Mouse (Mus musculus) midbrain, embryonic 10.5 days (tissue): Measurements from ENCODE around the gene Cdc42se1. TPM values are rescaled to one million over a fixed set of nuclear protein-coding genes. Genes with fewer than 3 reads are reported as not detected.

Experiments used
- DNase-seq: peaks from one replicate; pipeline ENCODE4 v3.0.0-alpha.2; 2017; ENCODE audit warnings: low spot score
- H3K27ac ChIP-seq: fragments of 300-500 bp; sonication (generic); replicated peaks from 2 replicates; pipeline ENCODE4 v1.5.1; 2016; ENCODE audit warnings: mild to moderate bottlenecking
- H3K27me3 ChIP-seq: fragments of 300-500 bp; sonication (generic); 2 replicates; pipeline ENCODE4 v1.6.1; 2016; ENCODE audit warnings: low read depth, mild to moderate bottlenecking; ENCODE audit not compliant: poor library complexity, severe bottlenecking
- H3K36me3 ChIP-seq: fragments of 300-500 bp; sonication (generic); 2 replicates; pipeline ENCODE4 v1.6.1; 2016; ENCODE audit warnings: mild to moderate bottlenecking, moderate library complexity
- H3K4me1 ChIP-seq: fragments of 300-500 bp; sonication (generic); 2 replicates; pipeline ENCODE4 v1.6.1; 2016
- H3K4me3 ChIP-seq: fragments of 300-500 bp; sonication (generic); 2 replicates; pipeline ENCODE4 v1.5.1; 2016; ENCODE audit warnings: mild to moderate bottlenecking, moderate library complexity
- H3K9me3 ChIP-seq: fragments of 300-500 bp; sonication (generic); replicated peaks from 2 replicates; pipeline ENCODE4 v1.6.1; 2016; ENCODE audit warnings: mild to moderate bottlenecking
- WGBS: fragments of 180-500 bp; shearing (Covaris S2); methylation state at CpG from one replicate; pipeline ENCODE4 v1.1.7; 2016; 5-methylcytosine and 5-hydroxymethylcytosine counted together
- polyA plus RNA-seq: library from polyadenylated mRNA; unstranded; fragments of >200 nt; fragmentation: Nextera tagmentation; extraction: Ambion mirVana; gene quantifications from 2 replicates; pipeline ENCODE4 v1.2.1, GENCODE M21; 2016

Cdc42se1 gene
- polyA plus RNA-seq, 1 experiment from 2014 or later: 92.5 TPM

DNA sequence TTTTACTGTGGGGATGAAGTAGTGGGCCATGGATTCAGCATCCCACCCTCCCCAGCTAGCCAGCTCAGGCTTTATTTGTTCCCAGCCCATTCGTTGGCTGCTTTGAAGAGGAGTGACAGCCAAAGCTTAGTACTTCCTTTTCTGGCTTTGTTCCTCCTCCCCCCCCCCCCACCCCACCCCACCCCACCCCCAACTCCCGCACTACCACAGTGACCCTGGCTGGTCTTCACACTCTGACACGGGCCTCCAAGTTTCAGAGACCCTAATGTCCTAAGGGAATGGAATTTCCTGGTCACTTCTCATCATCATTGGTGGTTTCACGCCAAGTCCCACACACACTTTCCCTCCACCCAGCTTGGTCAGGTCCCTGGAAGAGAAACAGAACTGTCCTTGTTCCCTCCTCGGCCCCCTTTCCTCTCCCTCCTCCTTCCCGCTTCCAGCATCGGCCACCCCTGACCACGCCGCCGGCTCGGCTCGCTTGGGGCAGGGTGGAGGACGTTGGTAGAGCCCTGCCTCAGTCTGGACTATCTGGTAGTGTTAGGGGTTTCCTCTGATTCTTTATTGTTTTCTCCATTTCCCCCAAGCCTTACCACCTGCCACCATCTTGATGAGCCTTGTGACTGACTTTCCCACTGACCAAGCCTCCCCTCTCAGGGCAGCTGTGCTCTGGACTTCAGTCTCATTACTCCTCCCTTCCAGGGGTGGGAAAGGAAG, 1.4 kb downstream of the Cdc42se1 start:
- WGBS: 3% methylated on average over 13 of the region's 13 CpGs
- H3K4me3 ChIP-seq: peak overlapping the region; percentile 97
- H3K27ac ChIP-seq: peak overlapping the region; percentile 98
- peak; percentile 64 for DNase-seq
- no peaks in the 10 kb centered on the region for H3K27me3 ChIP-seq
- H3K9me3 ChIP-seq: no peaks in the 10 kb centered on the region
- peaks cover 55% of the 10 kb centered on the region for H3K4me1 ChIP-seq
- H3K36me3 ChIP-seq: peaks cover 52% of the 10 kb centered on the region

DNA sequence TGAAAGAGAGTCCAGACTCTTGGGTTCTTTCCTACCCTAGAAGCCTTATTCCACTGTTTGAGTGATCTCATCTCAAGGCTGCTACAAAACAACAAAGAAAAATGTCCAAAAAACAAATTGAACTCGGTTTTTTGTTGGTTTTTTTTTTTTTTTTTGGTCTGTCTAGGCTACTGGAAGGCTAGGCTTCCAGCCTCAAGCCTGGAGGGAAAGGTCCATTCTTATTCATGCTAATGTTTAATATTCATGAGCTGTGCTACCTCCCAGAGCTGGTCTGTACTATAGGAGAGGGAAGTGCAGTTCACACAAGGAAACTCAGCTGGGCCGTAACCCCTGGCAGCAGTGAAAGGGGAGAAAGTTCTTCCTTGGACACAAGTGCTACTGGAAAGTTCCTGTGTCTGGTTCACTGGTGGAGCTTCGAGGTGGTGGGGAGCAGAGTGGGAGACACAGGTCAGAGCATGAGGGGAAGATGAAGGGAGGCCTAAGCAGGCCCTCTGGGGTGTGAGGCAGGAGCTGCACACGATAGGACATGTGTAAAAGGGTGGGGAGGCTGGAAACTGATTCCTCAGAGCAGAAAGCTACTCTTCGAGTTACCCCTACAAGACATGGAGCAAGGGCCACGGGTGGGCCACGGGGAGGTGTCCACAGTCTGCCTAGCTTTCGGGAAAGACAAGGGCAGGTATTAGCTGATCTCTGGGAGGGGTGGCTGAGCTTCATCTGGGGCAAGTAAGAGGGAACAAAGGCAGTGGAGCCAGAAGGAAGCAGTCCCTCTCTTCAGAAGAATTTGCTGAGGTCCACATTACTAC, 2.2 kb downstream of the Cdc42se1 start:
- no peaks in the 10 kb centered on the region for H3K27me3 ChIP-seq
- H3K9me3 ChIP-seq: no peaks in the 10 kb centered on the region
- H3K4me3 ChIP-seq: peak overlapping the region; percentile 97
- peak overlapping the region; percentile 98 for H3K27ac ChIP-seq
- H3K36me3 ChIP-seq: peaks cover 52% of the 10 kb centered on the region
- peak; percentile 51 for DNase-seq
- 45% methylated on average over 8 of the region's 8 CpGs for WGBS
- H3K4me1 ChIP-seq: peaks cover 54% of the 10 kb centered on the region

DNA sequence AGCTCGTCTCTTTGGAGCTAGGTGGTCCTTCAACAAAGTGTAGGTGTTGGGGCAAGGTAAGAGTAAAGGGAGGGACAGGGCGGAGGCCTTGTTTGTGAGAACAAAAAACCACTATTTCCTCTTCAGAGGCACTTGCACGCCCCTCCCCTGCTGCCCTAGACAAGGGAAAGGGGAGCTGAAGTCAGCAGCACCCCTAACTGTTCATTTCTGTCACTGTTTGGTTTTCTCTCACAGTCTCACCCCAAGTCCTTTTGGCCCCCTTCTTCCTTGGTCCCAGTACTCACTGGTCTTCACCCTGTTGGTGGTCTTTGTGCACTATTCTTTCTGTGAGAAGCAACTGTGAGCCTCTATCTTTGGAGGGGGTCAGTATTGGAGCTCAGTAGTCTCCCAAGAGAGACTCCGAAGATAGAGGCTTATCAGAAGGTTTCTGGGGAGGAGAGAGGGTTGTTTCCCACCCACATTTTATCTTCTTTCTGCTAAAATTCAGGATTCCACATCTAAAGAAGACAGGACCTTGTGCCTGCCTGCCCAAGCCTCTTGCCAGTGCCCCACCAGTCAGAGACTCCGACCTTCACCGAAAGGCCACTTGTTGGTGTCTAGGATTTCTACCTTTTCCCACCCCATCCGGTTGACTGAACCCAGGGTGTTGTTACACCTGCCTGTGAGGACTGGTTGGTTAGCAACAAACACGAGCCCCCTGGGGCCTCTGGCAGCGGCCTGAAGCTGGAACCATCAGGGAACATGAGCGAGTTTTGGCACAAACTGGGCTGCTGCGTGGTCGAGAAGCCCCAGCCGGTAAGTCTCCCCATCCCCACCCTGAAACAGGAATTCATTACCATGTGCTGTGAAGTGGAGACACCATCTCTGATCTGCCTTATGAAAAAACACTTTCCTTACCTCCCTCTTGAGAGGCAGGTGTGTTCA, 3.0 kb downstream of the Cdc42se1 start, which contains the start of gene Mllt11:
Mllt11 (minus strand) TSS at position 874 of the 924 bp plus-strand sequence.
- 82% methylated on average over 13 of the region's 13 CpGs for WGBS
- H3K27ac ChIP-seq: peak within 1 kb of the TSS; percentile 98

DNA sequence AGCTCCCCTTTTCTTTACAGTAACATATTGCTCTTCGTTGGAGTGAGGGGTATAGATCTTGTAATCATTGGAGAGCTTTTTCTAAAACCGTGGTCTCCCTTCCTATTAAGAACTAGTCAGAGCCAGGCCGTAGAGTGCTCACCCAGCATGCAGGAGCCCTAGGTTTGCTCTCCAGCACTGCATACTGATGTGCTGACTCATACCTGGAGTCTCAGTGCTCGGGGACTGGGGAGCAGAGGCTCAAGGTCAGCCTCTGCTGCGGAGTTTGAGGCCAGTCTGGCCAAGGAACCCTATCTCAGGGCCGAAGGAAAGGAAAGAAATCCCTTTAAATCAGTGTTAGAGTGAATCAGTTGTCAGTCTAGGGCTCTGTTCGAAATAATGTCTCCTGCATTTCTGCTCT, 4.2 kb downstream of the Cdc42se1 start:
- Histone ChIP-seq H3K4me1 (peaks cover 37% of the 10 kb centered on the region), H3K36me3 (peaks cover 69% of the 10 kb centered on the region), H3K9me3 (no peaks in the 10 kb centered on the region), H3K27me3 (no peaks in the 10 kb centered on the region), H3K4me3 (no peak overlapping the region), H3K27ac (no peak overlapping the region)
- DNase-seq: no peak
- 91% methylated on average over 7 of the region's 7 CpGs for WGBS

More for the DNA sequence above, 3.0 kb downstream of the Cdc42se1 start, which contains the start of gene Mllt11:
- DNase-seq: no peak
- Histone ChIP-seq H3K4me1 (peaks cover 46% of the 10 kb centered on the region), H3K36me3 (peaks cover 57% of the 10 kb centered on the region), H3K27me3 (no peaks in the 10 kb centered on the region), H3K9me3 (no peaks in the 10 kb centered on the region), H3K4me3 (peak within 1 kb of the TSS; percentile 97)

DNA sequence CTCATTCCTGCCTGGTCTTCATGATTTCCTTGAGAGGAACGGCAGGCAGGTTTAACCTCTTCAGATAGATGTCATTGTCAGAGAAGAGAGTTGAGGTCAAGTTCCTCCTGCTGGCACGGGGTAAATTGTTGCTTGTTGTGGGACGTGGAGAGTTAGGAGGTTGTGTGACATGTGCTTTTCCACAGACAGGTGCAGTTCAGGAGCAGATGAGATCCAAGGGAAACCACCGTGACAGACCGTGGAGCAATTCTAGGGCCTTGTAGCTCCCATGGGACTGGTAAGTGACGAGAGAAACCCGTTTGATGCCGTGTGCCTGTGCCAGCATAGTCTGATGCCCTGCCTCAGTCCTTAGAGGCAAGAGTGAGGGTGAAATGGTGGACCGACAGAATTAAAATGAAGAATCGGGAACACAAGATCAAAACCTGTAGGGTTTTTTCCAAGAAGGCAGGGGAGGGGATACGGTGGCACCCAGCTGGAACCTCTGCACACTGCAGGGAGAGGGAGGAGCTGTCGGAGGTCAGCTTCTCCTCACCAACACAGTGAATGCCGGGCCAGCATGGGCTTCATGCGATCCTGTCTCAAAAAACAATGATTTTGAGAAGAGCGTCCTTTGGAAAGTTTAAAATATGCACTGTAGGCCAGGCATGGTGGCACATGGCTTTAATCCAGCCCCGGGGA, 4.9 kb downstream of the Cdc42se1 start:
- Histone ChIP-seq H3K36me3 (peaks cover 75% of the 10 kb centered on the region), H3K27ac (no peak overlapping the region), H3K4me3 (no peak overlapping the region), H3K9me3 (no peaks in the 10 kb centered on the region), H3K27me3 (no peaks in the 10 kb centered on the region), H3K4me1 (peaks cover 37% of the 10 kb centered on the region)
- 93% methylated on average over 16 of the region's 16 CpGs for WGBS
- DNase-seq: no peak

DNA sequence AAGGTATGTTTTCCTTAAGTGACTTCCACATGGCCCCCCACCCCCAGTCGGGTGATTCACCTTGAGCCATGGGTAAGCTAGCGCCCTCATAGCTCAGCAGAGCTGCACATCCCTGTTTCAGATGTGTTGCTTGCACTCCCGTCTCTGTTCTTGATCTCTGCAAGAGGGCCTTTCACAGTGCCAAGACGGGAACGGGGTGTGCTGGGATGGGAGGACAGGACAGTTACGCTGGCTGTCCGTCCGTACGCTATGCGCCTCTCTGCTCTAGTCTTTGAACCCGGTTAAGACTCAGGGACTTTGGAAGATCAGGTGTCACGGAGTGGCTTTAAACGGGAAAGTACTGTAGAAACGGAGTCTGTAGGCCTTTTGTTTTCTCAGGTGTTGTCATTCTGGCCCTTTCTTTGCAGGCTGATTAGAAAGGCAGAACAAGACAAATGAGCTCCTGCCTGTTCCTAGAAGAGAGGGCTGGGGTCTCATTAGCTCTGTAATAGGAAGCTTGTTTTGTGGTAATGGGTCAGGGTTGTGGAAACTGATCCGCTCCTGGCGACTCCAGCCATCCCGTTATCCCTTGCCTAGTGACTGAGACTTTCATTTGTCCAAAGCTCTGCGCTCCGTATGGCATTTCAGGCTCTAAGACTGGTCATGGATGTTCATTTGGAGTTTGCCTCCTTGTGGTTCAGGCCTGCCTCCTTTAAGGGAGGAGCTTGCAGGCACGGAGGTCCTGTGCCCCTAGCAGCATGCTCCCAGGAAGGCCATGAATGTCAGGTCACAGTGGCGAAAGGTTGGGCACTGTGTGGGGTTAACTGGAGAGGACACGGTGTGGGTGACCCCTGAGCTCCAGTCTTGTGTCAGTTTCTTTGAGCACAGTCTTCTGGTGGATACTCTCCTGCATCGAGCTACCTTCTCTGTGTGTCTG, 7.1 kb downstream of the Cdc42se1 start:
- H3K36me3 ChIP-seq: peaks cover 82% of the 10 kb centered on the region
- no peak for DNase-seq
- H3K27me3 ChIP-seq: no peaks in the 10 kb centered on the region
- WGBS: 81% methylated on average over 23 of the region's 23 CpGs
- H3K4me1 ChIP-seq: peaks cover 19% of the 10 kb centered on the region
- H3K27ac ChIP-seq: no peak overlapping the region
- H3K4me3 ChIP-seq: no peak overlapping the region
- H3K9me3 ChIP-seq: no peaks in the 10 kb centered on the region

DNA sequence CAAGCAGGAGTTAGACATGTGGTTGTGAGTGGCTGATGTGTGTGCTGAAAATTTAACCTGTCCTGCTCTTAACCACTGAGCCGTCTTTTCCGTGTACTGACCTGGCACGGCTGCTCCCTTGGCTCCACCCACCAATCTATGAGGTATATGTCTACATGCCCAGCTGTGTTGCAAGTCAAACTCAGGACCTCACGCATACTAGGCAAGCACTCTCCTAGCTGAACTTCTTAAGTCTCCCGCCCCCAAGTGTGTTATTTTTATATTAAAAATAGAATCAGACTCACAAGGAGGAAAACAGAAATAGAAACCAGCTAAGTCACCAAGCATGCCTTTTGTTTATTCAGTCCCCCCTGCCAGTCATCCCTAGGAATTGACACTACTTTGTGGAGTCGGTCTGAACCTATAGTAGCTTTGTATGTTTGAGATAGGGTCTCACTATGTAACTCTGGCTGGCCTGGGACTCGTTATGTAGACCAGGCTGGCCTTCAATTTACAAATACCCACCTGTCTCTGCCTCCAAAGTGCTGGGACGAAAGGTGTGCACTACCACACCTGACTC, 9.1 kb downstream of the Cdc42se1 start:
- Histone ChIP-seq H3K4me1 (peaks cover 16% of the 10 kb centered on the region), H3K27ac (no peak overlapping the region), H3K9me3 (no peaks in the 10 kb centered on the region), H3K36me3 (peaks cover 65% of the 10 kb centered on the region), H3K4me3 (no peak overlapping the region), H3K27me3 (no peaks in the 10 kb centered on the region)
- DNase-seq: no peak
- WGBS: 91% methylated on average over 8 of the region's 8 CpGs

DNA sequence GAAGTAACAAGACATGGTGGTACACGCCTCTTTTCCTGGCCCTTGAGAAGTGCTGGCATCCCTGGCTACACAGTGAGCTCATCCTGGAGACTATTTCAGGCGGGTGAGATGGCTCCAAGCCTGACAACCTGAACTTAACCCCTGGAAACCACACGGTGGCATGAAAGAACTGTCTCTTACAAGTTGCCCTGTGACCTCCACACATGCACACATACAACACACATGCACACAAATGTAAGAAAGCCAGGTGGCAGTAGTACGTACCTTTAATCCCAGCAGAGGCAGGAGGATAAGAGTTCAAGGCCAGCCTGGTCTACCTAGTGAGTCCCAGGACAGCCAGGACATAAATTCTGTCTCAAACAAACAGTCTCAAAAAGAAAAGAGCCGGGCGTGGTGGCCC, 10.5 kb downstream of the Cdc42se1 start:
- no peaks in the 10 kb centered on the region for H3K9me3 ChIP-seq
- peaks cover 51% of the 10 kb centered on the region for H3K36me3 ChIP-seq
- H3K4me1 ChIP-seq: peaks cover 16% of the 10 kb centered on the region
- no peak overlapping the region for H3K4me3 ChIP-seq
- 92% methylated on average over 6 of the region's 6 CpGs for WGBS
- H3K27ac ChIP-seq: no peak overlapping the region
- H3K27me3 ChIP-seq: no peaks in the 10 kb centered on the region
- no peak for DNase-seq

DNA sequence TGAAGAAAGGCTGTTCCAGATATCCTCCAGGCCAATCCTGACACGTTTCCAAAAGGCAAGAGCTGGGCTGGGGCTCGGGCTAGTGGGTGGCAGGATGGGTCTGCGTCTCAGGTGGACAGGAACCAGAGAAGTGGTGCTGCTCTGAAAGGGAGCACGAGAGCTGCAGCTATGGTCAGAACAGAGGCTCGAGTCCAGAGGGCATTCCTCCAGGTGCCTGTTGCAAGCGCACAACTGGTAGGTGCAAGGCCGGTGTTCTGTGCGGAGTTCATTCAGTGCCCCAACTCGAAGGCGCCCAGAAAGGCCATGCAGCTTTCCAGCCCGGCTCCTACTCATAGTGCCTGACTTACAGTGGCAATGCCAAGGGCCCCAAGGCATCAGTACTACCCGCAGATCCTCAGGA, 11.4 kb downstream of the Cdc42se1 start:
- Histone ChIP-seq H3K27ac (no peak overlapping the region), H3K9me3 (no peaks in the 10 kb centered on the region), H3K4me3 (no peak overlapping the region), H3K36me3 (peaks cover 42% of the 10 kb centered on the region), H3K4me1 (peaks cover 16% of the 10 kb centered on the region), H3K27me3 (no peaks in the 10 kb centered on the region)
- 90% methylated on average over 12 of the region's 12 CpGs for WGBS
- no peak for DNase-seq

DNA sequence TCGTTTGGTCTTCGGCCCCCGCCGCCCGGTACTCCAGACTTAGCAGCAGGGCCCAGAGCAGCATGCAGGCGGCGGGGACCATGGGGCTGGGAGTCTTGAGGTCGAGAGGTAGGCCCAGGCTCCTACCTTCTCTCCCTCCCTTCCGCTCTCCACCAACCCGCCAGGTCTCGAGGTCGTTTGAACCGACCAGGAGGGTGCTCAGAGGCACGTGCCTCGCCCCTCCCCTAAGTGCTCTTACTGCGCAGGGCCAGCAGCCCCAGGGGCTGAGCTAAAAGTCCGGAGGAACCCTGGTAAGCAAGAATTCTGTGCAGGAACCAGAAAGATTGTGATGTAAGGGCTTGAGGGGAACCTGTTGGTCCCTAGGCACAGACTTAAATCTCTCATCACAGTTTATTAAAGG, 12.4 kb downstream of the Cdc42se1 start:
- peak overlapping the region; percentile 21 for H3K4me3 ChIP-seq
- no peak for DNase-seq
- H3K27ac ChIP-seq: peak overlapping the region; percentile 46; the same call in 1 of the 2 replicates
- no peaks in the 10 kb centered on the region for H3K27me3 ChIP-seq
- peaks cover 13% of the 10 kb centered on the region for H3K4me1 ChIP-seq
- WGBS: 37% methylated on average over 17 of the region's 17 CpGs
- peaks cover 38% of the 10 kb centered on the region for H3K36me3 ChIP-seq
- no peaks in the 10 kb centered on the region for H3K9me3 ChIP-seq

DNA sequence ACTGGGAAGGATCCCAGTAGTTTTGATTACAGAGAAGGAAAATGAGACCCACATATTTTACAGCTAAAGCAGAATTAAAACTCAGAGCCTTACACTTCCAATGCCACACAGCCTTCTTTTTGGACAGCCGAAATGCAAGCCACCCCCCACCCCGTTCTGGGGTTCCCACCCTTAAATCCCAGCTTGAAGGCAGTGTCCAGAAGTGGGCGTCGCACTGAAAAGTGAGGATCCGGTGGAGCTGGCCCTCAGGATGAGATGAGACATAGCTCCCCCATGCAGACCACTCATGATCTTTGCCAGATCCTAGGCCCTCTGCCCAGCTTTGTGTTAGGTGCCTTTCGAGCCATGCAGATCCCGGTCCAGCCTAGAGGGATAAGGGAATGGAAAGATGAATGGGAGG, 13.0 kb downstream of the Cdc42se1 start, which contains the start of gene Gm128:
Gm128 (minus strand) TSS at position 101 of the 400 bp plus-strand sequence.
- Histone ChIP-seq H3K4me1 (peaks cover 13% of the 10 kb centered on the region), H3K27me3 (no peaks in the 10 kb centered on the region), H3K4me3 (peak within 1 kb of the TSS; percentile 21), H3K36me3 (peaks cover 33% of the 10 kb centered on the region), H3K9me3 (no peaks in the 10 kb centered on the region), H3K27ac (peak within 1 kb of the TSS; percentile 46; the same call in 1 of the 2 replicates)
- DNase-seq: no peak
- 82% methylated on average over 7 of the region's 7 CpGs for WGBS
